Mouse (Mus musculus) E14TG2a.4 (cell line): Measurements from ENCODE around the gene H60c.
"Not testable (repeated sequence)": the region's sequence is repeated elsewhere in the genome, so short reads cannot be mapped to it uniquely, and the experiment has no call there.

Source experiments
- H3K27me3 ChIP-seq: 2 replicates; pipeline ENCODE4 v1.6.1; 2014; ENCODE audit warnings: low read length, control low read depth; ENCODE audit not compliant: insufficient read depth
- H3K36me3 ChIP-seq: 2 replicates; pipeline ENCODE4 v1.6.1; 2014; ENCODE audit warnings: low read length, control low read depth; ENCODE audit not compliant: insufficient read depth
- H3K4me1 ChIP-seq: replicated peaks from 2 replicates; pipeline ENCODE4 v1.6.1; 2014; ENCODE audit warnings: low read depth, low read length, control low read depth
- H3K4me3 ChIP-seq: replicated peaks from 2 replicates; pipeline ENCODE4 v1.5.1; 2014; ENCODE audit warnings: mild to moderate bottlenecking, low read length
- H3K9me3 ChIP-seq: 2 replicates; pipeline ENCODE4 v1.6.1; 2014; ENCODE audit warnings: low read length, control low read depth
- CTCF ChIP-seq: conservative IDR thresholded peaks from 2 replicates; pipeline ENCODE4 v1.5.1; 2014; ENCODE audit warnings: low read length
- NANOG ChIP-seq: IDR thresholded peaks from 2 replicates; pipeline ENCODE4 v1.6.1; 2014; ENCODE audit warnings: borderline replicate concordance, low read length, mixed read lengths
- POU5F1 ChIP-seq: IDR thresholded peaks from 2 replicates; pipeline ENCODE4 v1.6.1; 2014; ENCODE audit warnings: low read length, borderline replicate concordance

The H60c gene

DNA sequence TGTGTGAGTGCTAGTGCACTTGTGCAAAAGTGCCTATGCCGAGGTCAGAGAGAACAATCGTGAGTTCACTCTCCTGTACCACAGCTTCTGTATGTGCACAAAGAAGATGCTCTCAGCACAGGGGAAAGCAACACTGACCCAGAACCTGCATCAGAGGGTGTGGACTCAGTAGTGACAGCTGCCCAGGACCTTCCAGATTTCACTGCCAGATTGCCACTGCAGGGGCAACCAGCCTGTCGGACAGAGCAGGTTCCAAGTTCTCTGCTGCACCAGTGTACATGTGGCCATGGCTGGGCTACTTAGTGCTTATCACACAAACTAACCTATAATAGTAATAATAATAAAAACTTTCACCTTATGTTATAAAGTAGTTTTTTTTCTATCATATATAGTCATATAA, 10.2 kb downstream of the H60c start:
- Histone ChIP-seq H3K4me3 (no peak overlapping the region), H3K9me3 (no peaks in the 10 kb centered on the region), H3K4me1 (no peaks in the 10 kb centered on the region), H3K36me3 (no peaks in the 10 kb centered on the region), H3K27me3 (no peaks in the 10 kb centered on the region)
- TF ChIP-seq NANOG = no peak
- TF ChIP-seq CTCF = no peak
- TF ChIP-seq POU5F1 = no peak

DNA sequence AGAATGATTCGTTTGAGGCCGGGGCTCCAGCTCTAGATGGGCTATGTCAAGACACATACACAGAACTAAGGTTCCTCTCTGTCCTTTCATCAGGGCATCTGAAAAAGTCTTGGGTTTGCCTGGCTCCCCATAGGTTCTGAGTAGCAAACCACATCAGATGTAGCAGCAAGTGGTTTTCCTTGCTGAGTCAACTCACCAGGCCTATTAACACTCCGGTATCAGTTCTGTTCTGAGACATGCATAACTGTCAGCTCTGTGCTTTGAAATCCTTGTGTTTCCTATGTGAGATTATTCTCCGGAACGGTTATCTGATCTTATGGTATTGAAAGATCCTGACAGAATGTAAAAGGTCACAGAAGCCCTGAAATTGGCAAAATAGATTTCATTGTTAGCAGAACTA, 29.1 kb downstream of the H60c start:
- not testable (repeated sequence) for H3K4me3 ChIP-seq, H3K36me3 ChIP-seq, H3K4me1 ChIP-seq, H3K27me3 ChIP-seq, H3K9me3 ChIP-seq

DNA sequence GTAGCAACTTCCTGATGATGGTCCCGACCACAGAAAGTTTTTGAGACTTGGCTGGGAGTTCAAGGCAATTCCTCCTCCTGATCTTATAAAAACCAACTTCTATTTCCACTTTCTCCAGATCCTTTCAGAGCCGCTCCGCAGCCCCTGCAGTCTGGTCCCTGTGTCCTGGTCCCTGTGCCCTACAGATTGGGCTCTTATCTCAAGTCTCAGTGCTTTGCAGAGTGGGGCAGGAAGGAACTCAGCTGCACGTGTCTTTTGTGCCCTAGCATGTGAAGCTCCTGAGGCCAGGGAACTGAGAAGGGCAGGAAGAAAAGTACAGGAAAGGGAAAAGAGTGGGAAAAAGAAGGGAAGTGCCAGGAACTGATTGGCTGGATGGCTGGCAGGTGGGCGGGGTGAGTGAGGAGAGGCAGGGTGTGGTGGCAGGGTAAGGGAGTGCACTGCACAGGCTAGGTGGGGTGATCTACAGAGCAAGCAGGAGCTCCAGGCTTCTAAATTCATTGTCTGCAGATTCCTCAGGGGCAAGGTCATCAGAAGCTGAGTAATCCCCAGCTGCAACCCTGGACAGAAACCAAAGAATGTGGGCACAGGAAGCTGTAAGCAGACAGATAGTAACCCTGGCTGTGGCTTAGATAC, 30.8 kb downstream of the H60c start:
- no peak for TF ChIP-seq POU5F1
- TF ChIP-seq NANOG = no peak
- no peak for TF ChIP-seq CTCF
- no peaks in the 10 kb centered on the region for H3K36me3 ChIP-seq

DNA sequence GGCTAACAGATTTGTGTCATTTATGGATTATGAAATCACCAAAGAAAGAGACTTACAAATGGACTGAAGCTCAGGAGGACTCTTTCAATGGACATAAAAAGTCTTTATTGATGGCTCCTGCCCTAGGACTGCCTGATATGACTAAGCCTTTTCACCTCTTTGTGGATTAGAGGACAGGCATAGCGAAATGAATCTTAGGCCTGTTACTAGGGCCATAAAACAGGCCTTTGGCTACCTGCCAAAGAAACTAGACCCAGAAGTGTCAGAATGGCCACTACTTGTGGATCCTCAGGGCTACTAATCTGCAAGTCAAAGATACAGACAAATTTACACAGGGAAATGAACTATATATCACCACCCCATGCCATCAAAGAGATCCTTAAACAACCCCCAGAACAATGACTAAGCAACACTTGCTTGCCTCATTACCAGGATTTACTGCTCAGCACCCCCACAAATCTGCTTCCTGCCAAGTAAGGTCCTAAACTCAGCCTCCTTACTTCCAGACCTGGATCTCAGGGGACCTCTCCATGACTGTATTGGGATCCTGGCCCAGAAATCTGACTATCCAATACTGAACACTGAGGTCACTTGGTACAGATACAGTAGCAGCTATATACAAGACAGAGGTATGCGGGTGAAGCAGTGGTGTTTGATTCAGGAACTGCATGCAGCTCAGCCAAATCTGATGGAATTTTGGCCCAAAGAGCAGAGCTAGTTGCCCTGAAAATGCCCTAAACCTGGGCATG, 39.0 kb downstream of the H60c start:
- no peak for TF ChIP-seq CTCF
- H3K9me3 ChIP-seq = peaks cover 23% of the 10 kb centered on the region
- no peaks in the 10 kb centered on the region for H3K27me3 ChIP-seq
- no peaks in the 10 kb centered on the region for H3K36me3 ChIP-seq
- H3K4me3 ChIP-seq = no peak overlapping the region
- H3K4me1 ChIP-seq = no peaks in the 10 kb centered on the region

More for the DNA sequence above, 30.8 kb downstream of the H60c start:
- Histone ChIP-seq H3K4me3 (no peak overlapping the region), H3K27me3 (no peaks in the 10 kb centered on the region), H3K9me3 (peaks cover 12% of the 10 kb centered on the region), H3K4me1 (0 out of 2 replicates have a peak, but pooled peaks cover 2% of the 10 kb centered on the region)
